Mouse (Mus musculus) 3134 (cell line): ENCODE measurements around the gene Gripap1.

Source experiments
- DNase-seq: peaks from one replicate; pipeline ENCODE4 v3.0.0-alpha.2; 2011; ENCODE audit warnings: low spot score; ENCODE audit not compliant: insufficient read length; ENCODE audit errors: extremely low read depth

The Gripap1 gene

DNA sequence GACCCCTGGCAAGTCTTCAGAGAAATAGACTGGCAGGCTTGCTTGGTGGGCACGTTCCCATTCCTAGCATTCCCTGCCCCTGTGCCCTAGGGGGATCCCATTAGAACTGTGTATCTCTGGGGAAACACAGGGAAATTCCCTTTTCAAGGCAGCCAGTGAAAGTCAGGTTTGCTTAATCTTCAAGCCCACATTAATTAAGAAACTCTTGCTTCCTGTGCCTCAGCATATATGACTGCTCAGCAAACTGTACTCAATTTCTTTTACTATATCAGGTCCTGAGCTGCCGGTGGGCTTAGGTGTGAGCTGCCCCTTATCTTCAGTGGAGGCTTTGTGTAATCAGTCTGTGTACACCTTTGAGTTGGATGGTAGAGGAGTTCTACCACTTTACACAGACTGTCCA lies 76.2 kb downstream of the Gripap1 start:
- no peak for DNase-seq

DNA sequence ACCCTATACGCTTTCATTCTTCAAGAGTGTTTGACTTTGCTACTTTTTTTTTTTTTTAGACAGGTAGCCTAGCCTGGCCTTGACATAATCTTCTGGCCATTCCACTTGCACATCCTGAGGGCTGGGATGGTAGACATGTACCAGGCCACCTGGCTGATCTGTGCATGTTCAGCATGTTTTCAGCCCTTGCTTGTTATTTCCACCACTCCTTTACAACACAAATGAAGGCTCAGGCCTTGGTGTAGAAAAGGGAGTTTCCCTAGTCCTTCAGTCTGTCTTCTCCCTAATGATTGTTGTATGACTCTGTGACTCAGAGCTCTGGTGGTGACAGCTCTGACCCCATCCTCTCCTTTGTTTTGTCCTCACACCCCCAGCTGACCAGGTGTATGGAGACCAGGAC lies 77.6 kb downstream of the Gripap1 start:
- no peak for DNase-seq

- DNase-seq, result no peak
Observed at GRCm38 (mm10) chrX:7868506-7868905, 78.9 kb downstream of the Gripap1 start.

DNA sequence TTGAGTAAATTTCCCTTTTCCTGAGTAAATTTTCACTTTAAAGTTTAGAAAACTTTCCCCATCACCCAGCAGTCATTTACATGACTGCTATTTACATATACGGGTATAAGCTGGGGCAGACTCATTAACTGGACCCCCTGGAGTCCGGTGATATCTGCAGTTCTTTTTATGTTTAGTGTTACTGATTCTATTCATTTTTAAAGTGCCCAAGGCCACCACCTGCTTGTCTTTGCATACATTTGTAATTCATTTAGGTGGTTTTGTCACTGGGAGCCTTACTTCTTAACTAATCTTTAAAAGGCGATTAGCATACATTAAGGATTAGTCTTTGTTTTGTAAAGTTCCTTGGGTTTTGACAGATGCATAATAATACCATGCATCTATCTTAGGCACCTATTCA lies 80.3 kb downstream of the Gripap1 start:
- DNase-seq, result no peak
